Mouse (Mus musculus): Measurements from ENCODE around the gene AI182371. TPM values are rescaled to one million over a fixed set of nuclear protein-coding genes. Genes with fewer than 3 reads are reported as not detected.

Gene AI182371
- total RNA-seq, 2 experiments from 2014 or later: 0.14 to 0.29 TPM

DNA sequence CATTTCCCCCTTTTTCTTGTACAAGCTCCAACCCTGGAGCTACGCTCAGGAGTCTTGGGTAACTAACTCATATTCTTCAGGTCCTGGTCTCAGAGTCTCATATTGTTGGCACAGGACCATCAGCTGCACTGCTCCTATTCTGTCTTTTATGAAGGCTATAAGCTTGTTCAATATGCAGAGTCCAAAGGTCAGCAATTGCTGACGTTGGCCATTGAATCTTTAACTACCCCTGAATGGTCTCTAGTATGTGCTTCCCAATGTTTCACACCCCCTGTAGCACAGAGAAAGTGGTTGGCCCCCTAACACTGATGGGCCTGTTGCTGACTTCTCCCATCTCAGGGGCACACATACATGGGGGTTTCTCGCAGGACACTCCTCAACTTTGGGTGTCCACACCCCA lies 27.0 kb downstream of the AI182371 start:
- no peak for DNase-seq
- intact Hi-C loops (cut with DNase I; ENCODE audit: low total_unique reads): no loop called here

DNA sequence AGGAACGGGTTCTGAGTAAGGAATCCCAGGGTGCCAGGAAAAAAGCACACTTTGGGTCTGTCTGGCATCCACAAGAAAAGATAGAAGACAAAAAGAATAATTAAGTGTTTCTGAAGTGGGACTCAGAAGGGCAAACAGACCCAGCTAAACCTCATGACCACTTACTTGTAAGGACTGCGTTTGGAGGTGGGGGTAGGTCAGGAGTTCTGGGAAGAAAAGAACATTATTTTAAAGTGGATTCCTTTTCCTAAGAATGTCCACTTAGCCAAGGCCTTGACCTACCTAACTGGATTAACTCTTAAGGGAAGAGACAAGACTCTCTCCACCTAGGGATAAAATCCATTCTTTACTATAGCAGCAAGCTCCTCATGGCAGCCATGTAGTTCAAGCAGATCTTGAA lies 28.8 kb downstream of the AI182371 start:
- no peak for DNase-seq
- intact Hi-C loops (cut with DNase I; ENCODE audit: low total_unique reads): no loop called here

DNA sequence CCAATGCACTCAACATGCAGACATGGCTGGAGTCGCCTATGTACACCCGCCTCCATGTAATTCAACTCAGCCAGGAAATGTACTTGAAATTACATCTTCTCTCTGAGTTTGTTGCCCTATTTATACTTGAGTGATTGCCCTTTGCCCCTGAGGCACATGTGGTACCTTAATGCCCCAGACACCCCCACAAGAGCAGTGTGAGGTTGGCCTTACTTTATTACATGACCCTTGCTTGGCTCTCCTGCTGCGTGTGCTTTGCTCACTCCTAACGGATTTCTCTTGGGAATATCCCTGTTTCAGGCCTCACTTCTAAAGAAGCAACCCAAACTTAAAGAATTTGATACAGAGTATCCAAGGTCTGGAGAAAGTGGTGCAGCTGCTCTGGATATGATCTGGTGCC lies 31.1 kb downstream of the AI182371 start:
- DNase-seq: no peak
- intact Hi-C loops (cut with DNase I; ENCODE audit: low total_unique reads): no loop called here

DNA sequence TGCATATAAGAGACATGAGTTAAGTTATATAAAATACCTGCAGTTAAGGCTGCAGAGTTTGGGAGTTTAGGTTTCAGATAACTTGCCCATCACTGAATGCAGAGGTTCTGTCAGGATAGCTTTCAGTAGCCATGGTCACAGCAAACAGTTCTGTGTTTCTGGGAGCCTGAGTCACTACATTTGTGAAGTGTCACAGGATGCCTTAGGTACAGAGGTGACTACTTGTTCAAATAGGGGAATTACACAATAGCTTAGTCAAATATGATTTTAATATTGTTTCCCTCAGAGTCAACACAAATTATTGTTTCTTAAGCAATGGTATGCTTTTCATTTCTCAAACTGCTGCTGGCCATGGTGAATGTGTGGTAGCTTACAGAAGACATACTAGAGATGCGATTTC lies 32.2 kb downstream of the AI182371 start:
- no peak for DNase-seq
- intact Hi-C loops (cut with DNase I; ENCODE audit: low total_unique reads): no loop called here

DNA sequence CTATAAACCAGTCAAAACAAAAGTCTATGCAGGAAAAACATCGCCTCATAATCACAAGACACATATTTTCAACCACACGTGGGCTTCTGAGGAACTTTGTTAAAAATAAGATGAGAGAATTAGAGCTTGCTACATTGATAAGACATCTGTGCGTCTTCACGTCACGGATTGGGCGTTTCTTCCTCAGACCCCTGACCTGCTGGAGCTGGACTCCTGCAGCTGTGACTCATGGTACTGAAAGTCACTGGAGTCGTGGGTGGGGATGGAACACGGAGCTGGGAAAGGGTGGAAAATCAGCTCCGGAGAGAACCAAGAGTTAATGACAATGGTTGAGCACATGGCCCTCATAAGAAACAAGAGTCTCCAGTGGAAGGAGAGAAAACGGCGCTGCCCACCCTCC lies 34.2 kb downstream of the AI182371 start:
- DNase-seq: no peak
- intact Hi-C loops (cut with DNase I; ENCODE audit: low total_unique reads): no loop called here

DNA sequence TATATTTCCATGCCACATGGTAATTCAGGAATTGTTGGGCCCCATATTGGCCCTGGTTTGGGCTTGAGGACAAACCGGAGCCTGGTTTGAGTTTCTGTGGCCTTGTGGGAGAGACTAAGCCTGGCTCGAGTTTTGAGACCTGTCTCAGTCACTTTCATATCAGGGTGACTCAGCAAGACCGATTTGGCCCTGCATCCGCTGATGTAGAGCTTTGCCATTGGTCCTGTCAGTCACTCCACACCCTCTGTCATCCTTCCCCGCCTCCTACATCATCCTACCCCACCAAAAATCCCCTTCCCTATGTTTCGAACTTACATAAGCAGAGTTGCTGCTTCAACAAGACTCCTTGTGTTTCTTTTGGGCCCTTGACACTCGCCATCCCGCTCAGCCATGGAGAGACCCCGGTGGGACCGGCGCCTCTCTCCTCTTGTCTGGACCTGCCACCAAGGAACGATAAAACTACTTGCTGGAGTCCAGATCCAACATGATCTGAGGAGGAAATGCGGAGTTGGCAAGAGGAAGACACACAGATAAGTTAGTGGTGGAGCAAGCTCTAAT lies 34.7 kb downstream of the AI182371 start:
- intact Hi-C loops (cut with DNase I; ENCODE audit: low total_unique reads): no loop called here
- no peak for DNase-seq

DNA sequence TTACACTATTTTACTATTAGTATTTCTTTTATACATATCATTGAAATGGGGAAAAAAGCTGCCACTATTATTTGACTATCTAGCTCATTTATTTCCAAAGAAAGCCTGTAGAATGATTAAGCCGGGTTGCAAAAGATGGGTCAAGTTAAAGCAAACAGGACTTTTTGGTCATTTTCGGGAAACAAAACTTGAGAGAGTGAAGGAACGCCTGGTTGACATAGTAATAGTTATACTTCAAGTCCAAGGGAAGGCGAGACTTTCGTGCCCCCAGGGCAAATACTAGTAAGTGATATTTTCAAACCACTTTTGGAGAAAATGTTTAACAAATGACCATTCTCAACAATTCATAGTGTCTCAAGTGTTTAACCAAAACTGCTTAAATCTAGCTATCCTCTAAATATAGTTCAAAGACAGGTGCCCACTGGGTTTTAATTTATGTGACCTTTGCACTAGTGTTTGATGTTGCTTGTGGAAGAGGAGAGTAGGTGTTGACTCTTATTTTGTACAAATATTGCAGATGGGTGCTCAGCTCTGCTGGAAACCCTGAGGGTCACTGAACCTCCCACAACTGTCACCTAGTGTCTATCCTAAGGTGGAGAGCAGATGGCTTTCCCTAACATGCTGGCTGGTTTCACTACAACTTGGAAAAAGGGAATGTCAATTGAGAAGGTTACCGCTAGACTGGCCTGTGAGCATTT lies 37.9 kb downstream of the AI182371 start:
- intact Hi-C loops (cut with DNase I; ENCODE audit: low total_unique reads): loop anchor here (5.0 kb wide), 1 partner anchor 54 kb away; no protein-coding TSS in a partner anchor
- DNase-seq: no peak

DNA sequence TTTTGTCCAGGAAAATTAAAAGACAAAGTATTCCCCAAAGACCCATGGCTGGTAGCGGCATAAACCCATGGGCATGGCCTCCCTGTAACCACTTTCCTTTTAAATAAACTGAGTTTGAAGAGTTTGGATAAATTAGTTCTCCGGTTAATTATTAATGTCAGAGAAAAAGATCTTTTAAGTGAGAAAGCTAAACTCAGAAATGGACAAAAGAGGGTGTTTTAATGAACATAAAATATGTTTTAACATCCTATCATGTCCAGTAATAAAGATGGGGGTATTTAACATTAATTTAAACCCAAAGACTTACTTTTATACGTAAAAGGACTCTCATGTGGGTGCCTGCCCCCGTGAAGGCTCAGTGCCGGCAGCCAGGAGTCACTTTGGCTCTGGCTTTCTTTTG lies 40.0 kb downstream of the AI182371 start, which contains the start of gene Hc:
Gene Hc, minus strand, starts transcription at position 101 of the 400 bp plus-strand sequence.
- intact Hi-C loops (cut with DNase I; ENCODE audit: low total_unique reads): loop anchor here (5.0 kb wide), 1 partner anchor 56 kb away; no protein-coding TSS in a partner anchor
- DNase-seq: no peak

DNA sequence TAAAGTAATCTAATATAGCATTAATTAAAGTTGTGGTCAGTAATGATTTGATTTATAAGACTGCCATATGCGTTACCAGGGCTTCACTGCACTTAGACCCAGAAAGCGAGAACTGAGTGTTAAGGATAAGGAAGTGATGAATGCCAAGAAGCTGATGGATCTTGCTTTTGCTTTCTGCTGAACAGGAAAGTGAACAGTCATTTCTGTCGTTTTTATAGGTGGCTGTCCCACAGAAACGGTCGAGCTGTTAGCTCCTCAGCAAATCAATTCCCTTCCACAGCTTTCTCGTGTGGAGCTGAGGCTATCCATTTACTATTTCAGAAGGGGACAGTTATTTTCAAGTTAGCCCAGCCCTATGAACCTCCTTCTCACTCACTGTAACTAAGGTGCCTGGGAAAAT lies 40.4 kb downstream of the AI182371 start:
- intact Hi-C loops (cut with DNase I; ENCODE audit: low total_unique reads): loop anchor here (5.0 kb wide), 1 partner anchor 56 kb away; no protein-coding TSS in a partner anchor
- DNase-seq: no peak

DNA sequence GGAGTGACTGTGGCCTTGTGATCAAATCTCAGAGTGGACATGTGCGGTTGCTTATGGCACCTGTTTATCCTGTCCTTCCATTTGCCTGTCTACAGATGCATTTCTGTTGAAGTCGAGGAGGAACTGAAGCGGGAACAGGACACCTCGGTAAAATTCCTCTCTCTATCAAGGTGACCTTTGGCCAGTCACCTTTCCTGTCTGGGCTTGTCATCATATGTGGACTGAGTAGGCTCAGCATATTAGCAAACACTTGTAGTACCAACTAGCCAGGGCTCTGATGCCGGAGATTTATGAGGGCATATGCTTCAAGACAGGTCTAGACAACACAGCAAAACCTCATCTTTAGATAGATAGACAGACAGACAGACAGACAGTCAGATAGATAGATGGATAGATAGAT lies 41.1 kb downstream of the AI182371 start:
- DNase-seq: no peak
- intact Hi-C loops (cut with DNase I; ENCODE audit: low total_unique reads): loop anchor here (5.0 kb wide), 1 partner anchor 57 kb away; no protein-coding TSS in a partner anchor

DNA sequence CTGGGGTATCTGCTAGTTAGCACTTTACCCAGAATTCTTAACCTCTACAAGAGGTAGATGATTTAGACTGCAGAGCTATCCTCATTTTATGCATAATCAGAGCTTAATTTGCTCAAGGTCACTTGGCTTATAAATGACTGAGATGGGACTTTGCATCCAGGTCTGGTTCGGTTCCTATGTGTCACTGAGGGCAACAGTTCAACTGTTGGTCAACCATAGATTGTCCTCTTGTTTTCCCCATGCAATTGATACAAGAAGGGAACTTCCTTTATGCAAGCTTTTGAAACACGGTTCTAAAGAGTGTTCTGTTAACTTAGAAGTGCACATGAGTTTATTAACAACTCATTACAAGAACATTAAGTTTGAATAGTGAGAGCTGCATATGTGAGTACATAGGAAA lies 43.0 kb downstream of the AI182371 start:
- DNase-seq: no peak
- intact Hi-C loops (cut with DNase I; ENCODE audit: low total_unique reads): no loop called here

DNA sequence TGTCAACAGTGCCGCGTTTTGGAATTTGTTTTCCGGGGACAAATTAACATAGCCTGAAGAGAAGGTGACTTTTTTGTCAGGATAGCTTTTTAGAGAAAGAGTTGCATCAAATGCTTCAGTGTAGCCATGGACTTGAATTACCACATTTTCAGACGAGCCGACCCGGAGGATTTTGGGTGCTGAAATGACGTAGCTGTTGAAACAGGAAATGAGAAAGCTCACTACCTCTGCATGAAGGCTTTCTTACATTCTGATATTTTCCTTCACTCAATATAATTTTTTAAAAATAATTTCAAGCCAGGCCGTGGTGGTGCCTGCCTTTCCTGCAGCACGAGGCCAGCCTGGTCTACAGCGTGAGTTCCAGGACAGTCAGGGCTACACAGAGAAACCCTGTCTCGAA lies 44.1 kb downstream of the AI182371 start:
- DNase-seq: no peak
- intact Hi-C loops (cut with DNase I; ENCODE audit: low total_unique reads): no loop called here

DNA sequence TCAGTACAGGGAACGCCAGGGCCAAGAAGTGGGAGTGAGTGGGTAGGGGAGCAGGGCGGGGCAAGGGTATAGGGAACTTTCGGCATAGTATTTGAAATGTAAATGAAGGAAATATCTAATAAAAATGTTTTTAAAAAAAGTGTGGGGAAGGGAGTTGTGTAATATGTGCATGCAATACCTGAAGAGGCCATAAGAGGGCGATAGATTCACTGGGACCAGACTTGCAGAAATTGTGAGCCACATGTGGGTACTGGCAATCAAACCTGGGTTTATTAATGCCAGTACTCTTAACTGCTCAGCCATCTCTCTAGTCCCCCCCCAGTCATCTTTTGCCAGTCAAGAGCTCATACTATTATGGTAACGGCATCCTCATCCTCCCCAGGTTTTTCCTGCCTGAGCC lies 52.5 kb downstream of the AI182371 start:
- intact Hi-C loops (cut with DNase I; ENCODE audit: low total_unique reads): loop anchor here (5.0 kb wide), 1 partner anchor 58 kb away; the partner anchor contains the start of gene Cntrl
- no peak for DNase-seq

DNA sequence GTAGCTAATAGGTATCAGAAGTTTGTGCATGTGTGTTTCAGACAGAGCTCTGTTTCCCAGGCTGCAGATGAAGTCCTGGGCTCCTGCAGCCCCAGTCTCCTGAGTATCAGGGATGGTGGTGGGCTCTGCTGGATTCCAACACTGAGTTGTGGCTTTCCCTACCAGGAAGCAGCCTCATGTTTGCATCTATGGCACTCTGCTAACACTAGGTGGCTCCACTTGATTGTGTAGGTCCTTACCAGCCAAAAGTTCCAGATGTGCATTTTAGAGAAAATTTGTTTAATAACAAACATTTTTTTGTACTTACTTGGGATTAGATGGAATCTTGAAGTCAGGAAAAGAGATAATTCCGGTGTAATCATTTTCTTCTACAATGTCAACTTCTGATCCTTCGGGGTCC lies 56.4 kb downstream of the AI182371 start:
- intact Hi-C loops (cut with DNase I; ENCODE audit: low total_unique reads): loop anchor here (5.0 kb wide), 1 partner anchor 62 kb away; the partner anchor contains the start of gene Cntrl
- DNase-seq: no peak

DNA sequence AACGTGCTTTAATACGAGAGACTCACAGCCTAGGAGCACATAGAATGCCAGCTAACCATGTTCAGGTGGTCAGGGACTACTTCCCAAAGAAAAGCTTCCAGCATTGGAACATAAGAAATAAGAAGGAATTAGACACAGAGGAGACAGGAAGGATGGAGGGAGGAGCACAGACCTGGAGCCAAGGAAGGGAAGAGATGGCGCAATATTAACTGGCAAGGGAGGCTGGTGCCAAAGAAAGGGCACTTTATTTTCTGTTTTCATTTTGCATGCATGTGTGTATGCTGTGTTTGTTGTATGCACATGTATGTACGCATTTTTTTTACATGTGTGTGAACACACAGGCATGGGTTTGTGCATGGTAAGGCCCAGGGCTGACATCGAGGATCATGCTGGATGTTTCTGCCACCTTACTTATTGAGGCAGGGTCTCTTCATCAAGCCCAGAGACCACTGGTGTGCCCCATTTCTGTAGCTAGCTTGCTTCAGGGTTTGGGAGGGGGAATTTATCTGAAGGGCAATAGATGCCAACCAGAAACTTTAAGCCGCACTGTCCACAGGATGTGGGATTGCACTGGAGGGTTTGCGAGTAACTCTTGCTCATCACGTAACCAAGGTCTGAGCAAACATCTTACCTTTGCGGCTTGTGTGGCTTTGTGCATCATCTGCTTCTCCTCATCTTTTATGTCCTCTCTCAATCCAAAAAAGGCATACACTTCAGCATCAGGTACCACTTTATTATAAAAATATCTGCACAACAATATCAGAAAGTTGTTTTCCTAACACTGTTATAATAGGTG lies 62.6 kb downstream of the AI182371 start:
- no peak for DNase-seq
- intact Hi-C loops (cut with DNase I; ENCODE audit: low total_unique reads): no loop called here

Other genes starting within 250 kb of the AI182371 start
- gene Cutal, start 227.1 kb downstream of the AI182371 start, total RNA-seq (2021): under 1 TPM; 0.29 to 0.49 TPM
- 10 to 100 TPM; 13.5 to 13.8 TPM for gene Psmd5, start 226.6 kb downstream of the AI182371 start, total RNA-seq (2021)
- 1 to 10 TPM; 1.7 to 2.1 TPM for gene Phf19, start 187.5 kb downstream of the AI182371 start, total RNA-seq (2021)
- gene Traf1, start 139.8 kb downstream of the AI182371 start, total RNA-seq (2021): 1 to 10 TPM; 1.0 to 1.7 TPM
- gene Hc, start 40.1 kb downstream of the AI182371 start, total RNA-seq (2021): not detected
- 1 to 10 TPM; 6.4 TPM for gene Cntrl, start 7.9 kb upstream of the AI182371 start, total RNA-seq (2021)
- 10 to 100 TPM; 76.7 to 79.5 TPM for gene Rab14, start 99.6 kb upstream of the AI182371 start, total RNA-seq (2021)
- gene Gsn, start 154.8 kb upstream of the AI182371 start, total RNA-seq (2021): 100 to 1,000 TPM; 177 to 231 TPM
- gene Stom, start 235.4 kb upstream of the AI182371 start, total RNA-seq (2021): 10 to 100 TPM; 20.1 to 22.2 TPM